Mouse (Mus musculus) thymus, adult 2 months (tissue): Measurements from ENCODE around the gene Rims4. TPM values are rescaled to one million over a fixed set of nuclear protein-coding genes. Genes with fewer than 3 reads are reported as not detected.

Source experiments
- DNase-seq: peaks from one replicate; pipeline ENCODE4 v3.0.0; 2021
- H3K27ac ChIP-seq: fragments of 200-500 bp; 2 replicates; pipeline ENCODE4 v1.5.1; 2012; ENCODE audit warnings: low read length, control low read depth; ENCODE audit not compliant: control insufficient read depth, insufficient read depth
- H3K27me3 ChIP-seq: fragments of 200-500 bp; 2 replicates; pipeline ENCODE4 v1.6.1; 2012; ENCODE audit warnings: mild to moderate bottlenecking, low read length, moderate library complexity, mixed read lengths; ENCODE audit not compliant: control insufficient read depth, insufficient read depth
- H3K36me3 ChIP-seq: fragments of 200-500 bp; 2 replicates; pipeline ENCODE4 v1.6.1; 2012; ENCODE audit warnings: mild to moderate bottlenecking, low read length, moderate library complexity; ENCODE audit not compliant: control insufficient read depth, insufficient read depth
- H3K4me1 ChIP-seq: fragments of 200-500 bp; replicated peaks from 2 replicates; pipeline ENCODE4 v1.6.1; 2012; ENCODE audit warnings: low read length; ENCODE audit not compliant: control insufficient read depth, insufficient read depth
- H3K4me3 ChIP-seq: fragments of 200-500 bp; 2 replicates; pipeline ENCODE4 v1.5.1; 2012; ENCODE audit warnings: mild to moderate bottlenecking, low read length, control low read depth, moderate library complexity; ENCODE audit not compliant: control insufficient read depth, insufficient read depth
- CTCF ChIP-seq: fragments of 200-500 bp; IDR thresholded peaks from 2 replicates; pipeline ENCODE4 v1.5.1; 2012; ENCODE audit warnings: mild to moderate bottlenecking, control low read depth, low read length, moderate library complexity, borderline replicate concordance; ENCODE audit not compliant: control insufficient read depth, poor library complexity, insufficient read depth; ENCODE audit errors: extremely low read depth
- POLR2A ChIP-seq: fragments of 200-500 bp; IDR thresholded peaks from 2 replicates; pipeline ENCODE4 v1.6.1; 2012; ENCODE audit warnings: mild to moderate bottlenecking, low read length, control low read depth, moderate library complexity; ENCODE audit not compliant: control insufficient read depth, poor library complexity, insufficient read depth; ENCODE audit errors: extremely low read depth
- WGBS: fragments of 180-500 bp; shearing (Covaris S2); methylation state at CpG from one replicate; pipeline ENCODE4 v1.1.7; 2018; 5-methylcytosine and 5-hydroxymethylcytosine counted together
- polyA plus RNA-seq: library from polyadenylated mRNA; depleted of rRNA; stranded (reverse); fragments of >200 nt; gene quantifications from 2 replicates; pipeline ENCODE4 v1.2.3, GENCODE M21; 2012

Gene Rims4
- polyA plus RNA-seq, 1 experiment: 0.04 TPM

- Histone ChIP-seq H3K27me3 (no peaks in the 10 kb centered on the region), H3K27ac (no peak overlapping the region), H3K4me3 (no peak overlapping the region), H3K4me1 (no peaks in the 10 kb centered on the region; the same call in 1 of the 2 replicates), H3K36me3 (no peaks in the 10 kb centered on the region)
- TF ChIP-seq POLR2A: no peak
- TF ChIP-seq CTCF: no peak
- no peak for DNase-seq
- WGBS: 84% methylated on average over 4 of the region's 4 CpGs
Measured at GRCm38 (mm10) chr2:163902448-163902847, 16.0 kb downstream of the Rims4 start.

GRCm38 (mm10) chr2:163901043-163901442 is 17.4 kb downstream of the Rims4 start:
- 93% methylated on average over 7 of the region's 7 CpGs for WGBS
- Histone ChIP-seq H3K27ac (no peak overlapping the region), H3K27me3 (no peaks in the 10 kb centered on the region), H3K4me3 (no peak overlapping the region), H3K4me1 (no peaks in the 10 kb centered on the region; the same call in 1 of the 2 replicates), H3K36me3 (no peaks in the 10 kb centered on the region)
- no peak for DNase-seq
- TF ChIP-seq CTCF: no peak
- no peak for TF ChIP-seq POLR2A

- H3K27ac ChIP-seq: no peak overlapping the region
- no peaks in the 10 kb centered on the region; the same call in 1 of the 2 replicates for H3K4me1 ChIP-seq
- TF ChIP-seq POLR2A (no peak), CTCF (no peak)
- 17% methylated on average over 14 of the region's 14 CpGs for WGBS
- no peaks in the 10 kb centered on the region for H3K27me3 ChIP-seq
- no peak overlapping the region for H3K4me3 ChIP-seq
- no peaks in the 10 kb centered on the region for H3K36me3 ChIP-seq
- DNase-seq: no peak
Measured at GRCm38 (mm10) chr2:163899910-163900411, 18.5 kb downstream of the Rims4 start.

- Histone ChIP-seq H3K4me1 (no peaks in the 10 kb centered on the region; the same call in 1 of the 2 replicates), H3K27me3 (no peaks in the 10 kb centered on the region), H3K27ac (no peak overlapping the region), H3K36me3 (no peaks in the 10 kb centered on the region), H3K4me3 (no peak overlapping the region)
- DNase-seq: no peak
- no peak for TF ChIP-seq CTCF
- WGBS: 87% methylated on average over 7 of the region's 7 CpGs
Measured at GRCm38 (mm10) chr2:163897988-163898535, 20.4 kb downstream of the Rims4 start.

- Histone ChIP-seq H3K4me3 (no peak overlapping the region), H3K27ac (no peak overlapping the region), H3K4me1 (no peaks in the 10 kb centered on the region; the same call in 1 of the 2 replicates), H3K27me3 (no peaks in the 10 kb centered on the region), H3K36me3 (no peaks in the 10 kb centered on the region)
- WGBS: 83% methylated on average over 7 of the region's 7 CpGs
- no peak for DNase-seq
- TF ChIP-seq POLR2A (no peak), CTCF (no peak)
Measured at GRCm38 (mm10) chr2:163897026-163897425, 21.5 kb downstream of the Rims4 start.

GRCm38 (mm10) chr2:163895156-163895555 is 23.3 kb downstream of the Rims4 start:
- Histone ChIP-seq H3K4me1 (no peaks in the 10 kb centered on the region; the same call in 1 of the 2 replicates), H3K27ac (no peak overlapping the region), H3K4me3 (no peak overlapping the region), H3K36me3 (no peaks in the 10 kb centered on the region), H3K27me3 (no peaks in the 10 kb centered on the region)
- TF ChIP-seq CTCF: no peak
- WGBS: 51% methylated on average over 2 of the region's 2 CpGs
- no peak for DNase-seq
